Mouse (Mus musculus): ENCODE results near the gene Cct8. TPM values are rescaled to one million over a fixed set of nuclear protein-coding genes. Genes with fewer than 3 reads are reported as not detected.
A peak's percentile ranks its signal among the peaks of the same experiment; 100 is the strongest.

The Cct8 gene
- polyA plus RNA-seq, 1 experiment from 2014 or later, result 614 TPM

DNA sequence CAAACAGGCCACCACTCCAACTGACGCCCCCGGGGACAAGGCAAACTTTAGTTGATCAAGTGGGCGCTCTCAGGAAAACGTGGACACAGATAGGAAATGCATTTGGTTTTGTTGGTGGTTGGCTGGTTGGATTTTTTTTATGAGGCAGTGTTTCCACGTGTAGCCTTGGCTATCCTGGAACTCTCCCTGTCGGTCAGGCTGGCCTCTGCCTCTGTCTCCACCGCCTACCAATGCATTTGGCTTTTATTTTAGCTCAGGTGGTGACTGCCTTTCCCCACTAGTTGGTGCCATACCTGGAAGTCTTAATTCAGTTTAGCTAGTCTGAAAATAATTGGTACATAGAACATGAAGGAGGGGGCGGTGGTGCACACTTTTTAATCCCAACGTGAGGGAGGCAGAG is 54.6 kb downstream of the Cct8 start:
- H3K9ac ChIP-seq (ENCODE audit: low read depth, low read length), result peak overlapping the region; percentile 87
- H3K4me3 ChIP-seq (ENCODE audit: low read depth, low read length), result peak overlapping the region; percentile 77
- H3K4me2 ChIP-seq, result peak overlapping the region; percentile 89
- no peaks in the 10 kb centered on the region for H3K36me3 ChIP-seq (ENCODE audit: control insufficient read depth, insufficient read depth, low read length)
- no peaks in the 10 kb centered on the region for H3K27me3 ChIP-seq (replicated peaks; ENCODE audit: control insufficient read depth, insufficient read depth, low read length)
- WGBS, result 13% methylated on average over 9 of the region's 9 CpGs
- DNase-seq (ENCODE audit: low spot score) (peak; percentile 38), ATAC-seq (replicated peaks; ENCODE audit: low FRiP score) (peak; percentile 24; the same call in 1 of the 2 replicates)
- H3K4me1 ChIP-seq (replicated peaks; ENCODE audit: control insufficient read depth, insufficient read depth, low read length), result 0 out of 2 replicates have a peak, but pooled peaks cover 6% of the 10 kb centered on the region
- H3K9me3 ChIP-seq (ENCODE audit: control insufficient read depth, low read length), result no peaks in the 10 kb centered on the region
- no peak overlapping the region for H3K27ac ChIP-seq (ENCODE audit: low read depth, low read length)

GRCm38 (mm10) chr16:87440184-87440686 is 55.4 kb downstream of the Cct8 start, which contains the start of gene Rwdd2b:
Gene Rwdd2b (minus strand): TSS chr16:87440573.
- Histone ChIP-seq H3K27me3 (replicated peaks; ENCODE audit: control insufficient read depth, insufficient read depth, low read length) (no peaks in the 10 kb centered on the region), H3K4me2 (peak within 1 kb of the TSS; percentile 89), H3K36me3 (ENCODE audit: control insufficient read depth, insufficient read depth, low read length) (no peaks in the 10 kb centered on the region), H3K9me3 (ENCODE audit: control insufficient read depth, low read length) (no peaks in the 10 kb centered on the region), H3K4me1 (replicated peaks; ENCODE audit: control insufficient read depth, insufficient read depth, low read length) (0 out of 2 replicates have a peak, but pooled peaks cover 6% of the 10 kb centered on the region), H3K4me3 (ENCODE audit: low read depth, low read length) (peak within 1 kb of the TSS; percentile 77), H3K9ac (ENCODE audit: low read depth, low read length) (peak within 1 kb of the TSS; percentile 87), H3K27ac (ENCODE audit: low read depth, low read length) (peak within 1 kb of the TSS; percentile 82)
- under 1% methylated on average over 38 of the region's 38 CpGs for WGBS
- DNase-seq (ENCODE audit: low spot score) (peak; percentile 93), ATAC-seq (replicated peaks; ENCODE audit: low FRiP score) (peak; percentile 95)

GRCm38 (mm10) chr16:87438697-87439096 is 57.0 kb downstream of the Cct8 start:
- Histone ChIP-seq H3K27ac (ENCODE audit: low read depth, low read length) (no peak overlapping the region), H3K9me3 (ENCODE audit: control insufficient read depth, low read length) (no peaks in the 10 kb centered on the region), H3K9ac (ENCODE audit: low read depth, low read length) (no peak overlapping the region), H3K36me3 (ENCODE audit: control insufficient read depth, insufficient read depth, low read length) (no peaks in the 10 kb centered on the region), H3K4me1 (replicated peaks; ENCODE audit: control insufficient read depth, insufficient read depth, low read length) (0 out of 2 replicates have a peak, but pooled peaks cover 6% of the 10 kb centered on the region), H3K4me2 (no peak overlapping the region), H3K27me3 (replicated peaks; ENCODE audit: control insufficient read depth, insufficient read depth, low read length) (no peaks in the 10 kb centered on the region), H3K4me3 (ENCODE audit: low read depth, low read length) (no peak overlapping the region)
- DNase-seq (ENCODE audit: low spot score) (no peak), ATAC-seq (replicated peaks; ENCODE audit: low FRiP score) (no peak)
- 89% methylated on average over 8 of the region's 8 CpGs for WGBS

DNA sequence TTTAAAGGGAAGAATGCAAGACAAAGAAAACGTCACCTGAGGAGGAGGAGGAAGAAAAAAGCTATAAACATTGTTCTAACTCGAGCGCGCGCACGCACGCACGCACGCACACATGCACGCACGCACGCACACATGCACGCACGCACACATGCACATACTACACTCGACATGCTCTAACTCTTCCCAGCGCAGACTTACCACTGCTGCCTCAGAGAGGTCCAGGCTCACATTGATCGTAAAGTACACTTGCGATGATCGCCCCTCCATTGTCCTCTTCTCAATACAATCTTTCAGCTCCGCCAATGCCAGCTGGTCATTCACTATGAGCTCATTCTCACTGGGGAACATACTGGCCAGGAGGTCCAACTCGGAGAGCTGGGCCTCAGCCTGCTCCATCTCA is 58.6 kb downstream of the Cct8 start:
- H3K36me3 ChIP-seq (ENCODE audit: control insufficient read depth, insufficient read depth, low read length), result no peaks in the 10 kb centered on the region
- H3K9ac ChIP-seq (ENCODE audit: low read depth, low read length), result no peak overlapping the region
- no peaks in the 10 kb centered on the region for H3K27me3 ChIP-seq (replicated peaks; ENCODE audit: control insufficient read depth, insufficient read depth, low read length)
- 91% methylated on average over 21 of the region's 21 CpGs for WGBS
- no peaks in the 10 kb centered on the region for H3K9me3 ChIP-seq (ENCODE audit: control insufficient read depth, low read length)
- no peak overlapping the region for H3K4me3 ChIP-seq (ENCODE audit: low read depth, low read length)
- ATAC-seq (replicated peaks; ENCODE audit: low FRiP score), result no peak
- H3K27ac ChIP-seq (ENCODE audit: low read depth, low read length), result no peak overlapping the region
- H3K4me1 ChIP-seq (replicated peaks; ENCODE audit: control insufficient read depth, insufficient read depth, low read length), result 0 out of 2 replicates have a peak, but pooled peaks cover 6% of the 10 kb centered on the region
- H3K4me2 ChIP-seq, result no peak overlapping the region
- DNase-seq (ENCODE audit: low spot score), result no peak

DNA sequence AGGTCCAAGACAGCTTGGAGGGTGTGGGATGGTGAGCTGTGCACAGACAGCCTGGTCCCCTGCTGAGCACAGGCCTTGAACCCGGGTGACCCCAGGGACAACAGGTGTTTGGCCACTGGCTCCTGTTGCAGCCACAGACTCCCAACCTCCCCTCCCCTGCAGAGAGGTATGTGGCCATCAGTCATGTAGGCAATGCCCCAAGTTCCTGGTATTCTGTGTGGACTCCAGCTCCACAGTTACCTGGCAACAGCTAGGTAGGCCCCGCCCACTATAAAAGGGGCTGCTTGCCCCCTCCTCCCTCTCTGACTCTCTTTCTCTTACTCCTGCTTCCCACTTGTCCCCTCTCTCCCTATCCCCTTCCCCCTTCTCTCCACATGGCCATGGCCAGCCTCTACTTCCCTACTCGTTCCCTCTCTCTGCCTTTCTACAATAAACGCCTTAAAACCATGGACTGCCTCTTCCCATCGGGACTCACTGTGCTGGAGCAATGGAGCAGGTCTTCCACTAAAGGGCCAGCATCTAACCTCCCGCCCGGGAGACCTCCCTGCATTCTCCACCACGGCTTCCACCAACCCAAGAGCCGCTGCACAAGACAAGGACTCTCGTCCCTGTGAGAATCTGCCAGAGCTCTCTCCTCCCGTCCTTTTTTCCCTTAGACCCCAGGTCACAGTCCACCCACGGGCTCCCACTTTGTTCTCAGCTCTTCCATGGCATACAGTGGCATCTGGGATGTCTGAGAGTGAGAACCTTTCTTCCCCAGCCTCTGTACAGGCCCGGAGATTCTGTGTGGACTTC is 60.1 kb downstream of the Cct8 start:
- ATAC-seq (replicated peaks; ENCODE audit: low FRiP score) (no peak), DNase-seq (ENCODE audit: low spot score) (no peak)
- Histone ChIP-seq H3K9ac (ENCODE audit: low read depth, low read length) (no peak overlapping the region), H3K27ac (ENCODE audit: low read depth, low read length) (no peak overlapping the region), H3K36me3 (ENCODE audit: control insufficient read depth, insufficient read depth, low read length) (no peaks in the 10 kb centered on the region), H3K27me3 (replicated peaks; ENCODE audit: control insufficient read depth, insufficient read depth, low read length) (no peaks in the 10 kb centered on the region), H3K9me3 (ENCODE audit: control insufficient read depth, low read length) (no peaks in the 10 kb centered on the region), H3K4me3 (ENCODE audit: low read depth, low read length) (no peak overlapping the region), H3K4me1 (replicated peaks; ENCODE audit: control insufficient read depth, insufficient read depth, low read length) (no peaks in the 10 kb centered on the region; the same call in 1 of the 2 replicates), H3K4me2 (no peak overlapping the region)
- WGBS, result 84% methylated on average over 13 of the region's 13 CpGs

DNA sequence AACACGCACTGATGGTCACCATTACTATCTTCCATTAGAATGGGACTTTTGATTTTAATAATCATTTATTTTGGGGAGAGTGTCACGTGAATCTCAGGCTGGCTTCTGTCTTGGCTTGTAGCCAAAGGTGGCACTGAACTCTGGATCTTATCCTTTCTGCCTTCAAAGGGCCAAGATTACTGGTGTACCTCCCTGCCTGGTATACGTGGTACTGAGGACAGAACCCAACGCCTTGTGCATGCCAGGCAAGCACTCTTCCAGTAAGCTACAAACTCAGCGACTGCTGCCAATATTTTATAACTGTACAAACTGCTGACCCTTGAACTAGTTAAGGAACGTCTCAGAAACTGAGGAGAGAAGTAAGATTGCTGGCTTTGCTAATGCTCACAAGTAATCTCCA is 60.7 kb downstream of the Cct8 start:
- Histone ChIP-seq H3K4me3 (ENCODE audit: low read depth, low read length) (no peak overlapping the region), H3K27ac (ENCODE audit: low read depth, low read length) (no peak overlapping the region), H3K4me1 (replicated peaks; ENCODE audit: control insufficient read depth, insufficient read depth, low read length) (no peaks in the 10 kb centered on the region; the same call in 1 of the 2 replicates), H3K4me2 (no peak overlapping the region), H3K9me3 (ENCODE audit: control insufficient read depth, low read length) (no peaks in the 10 kb centered on the region), H3K27me3 (replicated peaks; ENCODE audit: control insufficient read depth, insufficient read depth, low read length) (no peaks in the 10 kb centered on the region), H3K36me3 (ENCODE audit: control insufficient read depth, insufficient read depth, low read length) (no peaks in the 10 kb centered on the region), H3K9ac (ENCODE audit: low read depth, low read length) (no peak overlapping the region)
- DNase-seq (ENCODE audit: low spot score) (no peak), ATAC-seq (replicated peaks; ENCODE audit: low FRiP score) (no peak)
- WGBS, result 83% methylated on average over 6 of the region's 6 CpGs

GRCm38 (mm10) chr16:87434266-87434665 is 61.4 kb downstream of the Cct8 start:
- Histone ChIP-seq H3K4me2 (no peak overlapping the region), H3K9ac (ENCODE audit: low read depth, low read length) (no peak overlapping the region), H3K9me3 (ENCODE audit: control insufficient read depth, low read length) (no peaks in the 10 kb centered on the region), H3K27me3 (replicated peaks; ENCODE audit: control insufficient read depth, insufficient read depth, low read length) (no peaks in the 10 kb centered on the region), H3K27ac (ENCODE audit: low read depth, low read length) (no peak overlapping the region), H3K4me3 (ENCODE audit: low read depth, low read length) (no peak overlapping the region), H3K4me1 (replicated peaks; ENCODE audit: control insufficient read depth, insufficient read depth, low read length) (no peaks in the 10 kb centered on the region; the same call in 1 of the 2 replicates), H3K36me3 (ENCODE audit: control insufficient read depth, insufficient read depth, low read length) (no peaks in the 10 kb centered on the region; the same call in 1 of the 2 replicates)
- 93% methylated on average over 7 of the region's 7 CpGs for WGBS
- ATAC-seq (replicated peaks; ENCODE audit: low FRiP score) (no peak), DNase-seq (ENCODE audit: low spot score) (no peak)
